Mouse (Mus musculus) splenic B cell, adult 2 months (primary cell): ENCODE data around the gene Igsf9.

ENCODE experiments used
- DNase-seq: peaks from one replicate; pipeline ENCODE4 v3.0.0-alpha.2; 2011; ENCODE audit warnings: low read depth, low spot score
- H3K27me3 ChIP-seq: 2 replicates; pipeline ENCODE4 v1.6.1; 2012; ENCODE audit warnings: mild to moderate bottlenecking, low read length, moderate library complexity, mixed read lengths; ENCODE audit not compliant: control insufficient read depth, poor library complexity, insufficient read depth, severe bottlenecking
- H3K36me3 ChIP-seq: 2 replicates; pipeline ENCODE4 v1.6.1; 2012; ENCODE audit warnings: mild to moderate bottlenecking, low read length, moderate library complexity, mixed read lengths; ENCODE audit not compliant: control insufficient read depth, poor library complexity, insufficient read depth, severe bottlenecking

The Igsf9 gene

DNA sequence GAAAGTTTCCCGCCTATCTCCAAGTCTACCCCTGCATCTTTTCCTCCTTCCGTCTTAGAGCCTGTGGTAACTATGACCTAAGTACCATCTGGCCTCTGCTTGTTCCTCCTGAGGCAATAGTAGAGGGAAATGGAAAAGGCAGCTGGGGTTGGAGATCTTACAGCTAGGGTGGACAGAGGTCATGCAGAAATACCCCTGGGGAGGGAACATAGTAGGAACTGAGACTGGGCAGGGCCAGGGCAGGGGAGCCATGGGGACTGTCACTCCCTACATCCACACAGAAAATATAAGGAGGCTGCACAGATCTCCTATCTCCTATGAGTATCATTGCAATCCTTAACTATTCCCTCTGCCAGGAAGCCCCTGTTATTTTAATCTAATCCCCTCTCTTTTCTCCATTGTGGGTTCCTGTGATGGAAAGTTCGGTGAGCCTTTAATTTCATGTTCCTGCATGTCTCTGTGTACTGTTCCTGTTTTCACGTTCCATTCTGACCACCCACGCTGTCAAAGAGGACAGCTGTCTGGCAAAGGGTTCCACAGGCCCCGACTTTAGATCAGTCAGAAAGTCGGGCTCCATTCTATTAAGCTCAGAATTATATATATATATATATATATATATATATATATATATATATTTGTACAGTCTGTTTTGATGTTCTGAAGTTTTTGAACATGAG, 25.4 kb upstream of the Igsf9 start:
- peak; percentile 24 for DNase-seq
- no peaks in the 10 kb centered on the region for H3K27me3 ChIP-seq
- H3K36me3 ChIP-seq = no peaks in the 10 kb centered on the region

DNA sequence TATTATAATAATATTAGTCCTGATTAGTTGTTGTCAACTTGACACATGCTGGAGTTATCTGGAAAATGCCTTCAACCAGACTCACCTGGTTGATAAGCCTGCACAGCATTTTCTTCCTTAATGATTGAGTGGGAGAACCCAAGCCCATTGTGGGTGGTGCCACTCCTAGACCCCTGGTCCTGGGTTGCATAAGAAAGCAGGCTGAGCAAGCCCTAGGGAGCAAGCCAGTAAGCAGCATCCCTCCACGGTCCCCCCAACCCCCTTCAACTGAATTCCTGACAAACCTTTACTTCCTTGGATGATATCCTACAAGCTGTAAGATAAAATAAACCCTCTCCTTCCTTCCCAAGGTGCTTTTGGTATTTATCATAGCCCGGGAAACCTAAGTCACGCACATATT, 24.4 kb upstream of the Igsf9 start:
- Histone ChIP-seq H3K36me3 (no peaks in the 10 kb centered on the region), H3K27me3 (no peaks in the 10 kb centered on the region)
- no peak for DNase-seq

DNA sequence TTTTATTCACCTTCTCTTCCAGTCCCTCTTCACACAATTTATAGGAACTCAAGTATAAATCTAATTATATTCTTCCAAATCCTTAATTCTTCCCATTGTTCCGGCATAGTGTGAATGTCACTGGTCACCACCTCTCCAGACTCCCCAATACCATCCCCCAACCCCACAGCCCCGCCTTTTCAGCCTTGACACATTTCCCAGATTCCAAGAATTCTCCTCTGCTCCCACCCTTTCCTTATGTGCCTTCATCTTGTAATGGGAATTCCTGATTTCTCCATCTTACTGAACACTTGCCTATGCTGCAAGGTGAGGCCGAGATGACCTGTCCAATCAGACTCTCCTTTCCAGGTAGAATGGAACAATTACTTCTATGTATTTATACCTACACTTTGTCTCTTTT, 23.5 kb upstream of the Igsf9 start:
- no peak for DNase-seq
- Histone ChIP-seq H3K27me3 (no peaks in the 10 kb centered on the region), H3K36me3 (no peaks in the 10 kb centered on the region)

DNA sequence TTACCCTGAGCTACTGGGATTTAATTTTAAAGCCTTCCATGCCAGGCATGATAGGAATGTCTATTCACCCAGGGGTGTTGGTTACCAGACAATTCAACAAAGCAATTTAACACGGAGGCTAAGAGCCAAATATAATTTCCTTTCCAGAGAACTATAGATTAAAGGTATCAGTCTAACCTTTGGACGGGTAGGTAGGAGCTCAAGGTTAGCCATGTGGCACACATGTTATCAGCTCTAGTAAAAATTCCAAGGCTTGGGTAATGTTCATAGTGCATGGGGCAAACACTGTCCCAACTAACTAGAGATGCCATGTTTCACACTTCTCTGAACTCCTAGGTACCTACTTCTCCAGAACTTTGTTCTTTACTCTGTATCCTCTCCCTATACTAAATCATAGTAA, 20.0 kb upstream of the Igsf9 start:
- H3K36me3 ChIP-seq = no peaks in the 10 kb centered on the region
- no peaks in the 10 kb centered on the region for H3K27me3 ChIP-seq
- DNase-seq = no peak

DNA sequence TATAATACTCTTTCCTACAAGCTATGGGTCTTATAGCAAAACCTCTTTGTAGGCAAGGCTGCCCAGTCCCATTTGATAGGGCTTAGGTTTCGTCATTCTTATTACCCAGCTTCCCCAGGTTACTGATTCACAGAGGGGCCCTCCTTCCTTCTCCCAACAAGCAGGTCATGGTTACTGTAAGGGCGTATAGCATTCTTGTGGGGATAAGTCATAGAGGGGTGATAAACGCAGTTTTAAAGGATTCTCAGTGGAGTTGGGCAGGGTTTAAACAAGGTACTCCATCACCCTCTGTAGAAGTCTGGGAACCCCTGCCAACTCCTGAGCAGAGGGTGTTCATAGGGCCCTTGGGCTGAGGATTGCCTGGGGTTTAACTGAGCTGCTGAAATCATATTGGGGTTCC, 19.1 kb upstream of the Igsf9 start:
- Histone ChIP-seq H3K27me3 (no peaks in the 10 kb centered on the region), H3K36me3 (no peaks in the 10 kb centered on the region)
- no peak for DNase-seq

DNA sequence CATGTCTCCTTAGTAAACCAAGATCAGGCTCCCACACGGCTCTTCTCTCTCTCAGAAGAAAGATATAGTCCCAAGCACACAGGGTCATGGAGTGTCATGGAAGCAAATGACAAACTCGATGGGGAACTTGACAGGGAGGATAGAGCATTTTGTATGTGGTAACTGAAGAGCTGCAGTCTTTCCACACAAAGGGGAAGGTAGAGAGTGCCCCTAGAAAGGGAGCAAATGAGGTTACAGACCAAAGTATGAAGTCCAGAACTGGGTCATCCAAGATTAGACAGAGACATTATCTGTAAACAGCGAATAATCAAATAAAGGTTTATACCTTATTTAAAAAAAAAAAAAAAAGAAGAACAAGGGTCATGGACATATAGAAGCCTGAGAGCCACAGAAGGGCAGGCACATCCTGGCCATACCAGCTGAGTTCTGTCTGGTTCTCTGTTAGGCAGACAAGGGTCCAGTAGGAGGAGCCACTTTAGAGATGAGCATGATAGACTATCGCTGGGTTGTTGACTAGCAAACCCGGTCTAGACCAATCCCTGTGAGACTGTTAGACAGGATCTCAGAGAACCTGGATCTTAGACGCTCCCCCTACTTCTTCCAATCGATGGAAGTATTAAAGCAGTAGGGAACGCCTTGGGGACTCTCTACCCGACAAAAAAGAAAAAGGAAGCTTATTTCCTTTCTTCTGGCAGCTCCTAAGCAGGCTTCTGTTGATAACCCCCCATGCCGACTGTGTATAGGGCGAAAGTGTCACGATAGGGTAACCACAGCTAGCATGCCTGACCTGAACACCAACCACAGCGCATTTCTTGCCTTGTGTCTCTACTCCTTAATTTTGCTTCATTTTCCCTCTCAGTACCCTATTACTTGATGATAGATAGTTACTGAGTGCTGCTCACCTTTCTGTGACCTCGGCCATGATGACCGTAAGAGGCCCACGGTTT, 17.9 kb upstream of the Igsf9 start:
- Histone ChIP-seq H3K27me3 (no peaks in the 10 kb centered on the region), H3K36me3 (no peaks in the 10 kb centered on the region)
- no peak for DNase-seq

DNA sequence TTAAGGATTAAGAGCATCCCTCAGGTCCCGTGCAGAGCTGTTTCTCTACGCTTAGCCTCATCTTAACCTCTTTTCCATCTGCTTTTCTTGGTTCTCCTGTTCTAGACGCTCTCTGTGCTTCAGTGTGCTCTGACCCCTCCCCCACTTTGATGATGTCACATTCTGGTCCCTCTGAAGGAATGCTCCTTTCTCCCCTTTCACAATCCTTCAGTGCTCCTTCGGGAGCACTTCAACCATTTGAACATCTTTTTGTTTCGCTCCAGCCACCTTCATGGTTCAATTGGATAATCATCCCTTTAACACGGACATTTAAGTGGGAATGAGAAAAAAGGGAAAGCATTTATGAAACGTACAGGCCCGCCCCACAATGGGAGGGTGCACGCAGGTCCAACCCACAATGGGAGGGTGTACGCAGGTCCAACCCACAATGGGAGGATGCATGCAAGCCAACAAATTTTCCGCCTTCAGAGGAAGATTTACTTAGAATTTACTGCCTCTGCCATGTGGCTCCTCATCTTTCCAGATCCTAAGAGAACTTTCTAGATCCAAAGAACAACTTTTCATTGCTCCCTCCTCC, 13.2 kb upstream of the Igsf9 start:
- no peaks in the 10 kb centered on the region for H3K36me3 ChIP-seq
- H3K27me3 ChIP-seq = no peaks in the 10 kb centered on the region
- no peak for DNase-seq

DNA sequence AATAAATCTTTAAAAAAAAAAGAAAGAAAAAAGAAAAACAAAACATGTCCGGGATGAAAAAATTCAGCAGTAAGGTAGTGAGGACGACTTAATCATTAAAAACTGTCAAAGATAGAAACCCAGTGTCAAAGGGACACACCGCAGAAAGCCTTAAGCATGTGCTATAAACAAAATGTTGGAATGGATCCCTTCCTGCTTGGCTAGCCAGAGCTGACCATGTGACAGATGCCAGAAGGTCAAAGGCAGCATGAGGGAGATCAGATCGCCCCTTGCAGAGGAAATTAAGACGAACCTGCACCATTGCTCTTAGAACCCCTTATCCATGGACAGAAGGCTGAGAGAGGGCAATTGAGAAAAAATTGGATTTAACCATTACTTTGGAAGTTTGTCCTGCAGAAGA, 12.2 kb upstream of the Igsf9 start:
- no peak for DNase-seq
- no peaks in the 10 kb centered on the region for H3K27me3 ChIP-seq
- no peaks in the 10 kb centered on the region for H3K36me3 ChIP-seq

DNA sequence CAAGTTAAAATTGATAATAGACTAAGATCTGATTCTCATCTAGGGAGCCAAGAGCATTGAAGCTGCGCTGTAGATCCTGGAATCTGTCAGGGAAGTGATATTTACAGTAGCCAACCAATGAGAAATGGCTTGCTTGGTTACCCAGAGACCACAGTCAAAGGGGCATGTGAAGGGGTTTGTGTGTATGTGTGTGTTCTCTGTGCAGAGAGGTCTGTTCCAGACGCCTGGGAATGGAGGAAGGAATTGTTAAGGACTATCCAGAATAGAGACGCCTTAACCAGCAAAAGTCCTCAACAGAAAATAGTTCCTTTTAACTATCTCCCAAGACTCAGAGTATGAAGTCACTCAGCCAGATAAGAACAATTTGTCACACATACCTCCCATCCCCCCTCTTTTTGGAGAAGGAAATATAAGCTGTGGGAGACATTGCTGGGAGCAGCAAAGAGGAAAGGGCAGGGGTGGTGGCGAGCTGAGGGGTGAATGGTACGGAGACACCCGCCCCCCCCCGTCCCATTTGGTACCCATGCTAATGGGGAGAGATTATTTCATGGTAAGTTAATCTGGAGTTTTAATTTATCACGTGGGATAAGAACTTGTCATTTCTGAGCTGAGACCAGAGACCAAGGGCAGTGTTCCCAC, 11.7 kb upstream of the Igsf9 start:
- H3K36me3 ChIP-seq = no peaks in the 10 kb centered on the region
- no peak for DNase-seq
- no peaks in the 10 kb centered on the region for H3K27me3 ChIP-seq

DNA sequence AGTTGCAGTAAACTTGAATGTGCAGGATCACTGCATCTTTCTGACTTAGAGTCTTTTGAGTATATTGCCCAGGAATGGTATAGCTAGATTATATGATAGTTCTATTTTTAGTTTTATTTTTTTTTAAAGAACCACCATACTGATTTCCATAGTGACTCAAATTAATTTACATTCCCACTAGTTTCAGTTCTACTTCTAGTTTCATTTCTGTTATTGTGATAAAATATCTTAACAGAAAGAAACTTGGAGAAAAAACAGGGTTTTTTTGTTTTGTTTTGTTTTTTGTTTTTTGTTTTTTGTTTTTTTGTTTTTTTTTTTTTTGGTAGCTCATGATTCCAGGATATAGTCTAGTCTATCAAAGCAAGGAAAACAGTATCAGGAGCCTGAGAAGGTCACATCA, 8.7 kb upstream of the Igsf9 start:
- Histone ChIP-seq H3K36me3 (no peaks in the 10 kb centered on the region), H3K27me3 (no peaks in the 10 kb centered on the region)
- peak; percentile 37 for DNase-seq

DNA sequence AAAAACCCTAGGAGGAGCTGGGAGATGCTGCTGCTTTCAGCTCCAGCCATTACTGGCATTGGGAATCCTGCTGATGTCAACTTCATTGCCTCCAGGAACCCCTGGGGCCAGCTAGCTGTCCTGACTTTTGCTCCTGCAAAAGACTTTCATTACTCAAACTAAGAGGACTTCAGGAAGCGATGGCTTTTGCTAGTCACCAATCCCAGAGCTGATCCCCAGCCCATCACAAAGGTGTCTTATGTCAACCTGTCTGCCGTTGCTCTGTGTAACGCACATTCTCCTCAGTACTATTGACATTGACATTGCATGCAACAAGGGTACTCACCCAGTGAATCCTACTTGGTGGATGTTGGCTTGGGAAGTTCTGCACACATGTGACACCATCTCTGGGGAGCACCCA, 7.4 kb upstream of the Igsf9 start:
- no peak for DNase-seq
- Histone ChIP-seq H3K36me3 (no peaks in the 10 kb centered on the region), H3K27me3 (no peaks in the 10 kb centered on the region)

DNA sequence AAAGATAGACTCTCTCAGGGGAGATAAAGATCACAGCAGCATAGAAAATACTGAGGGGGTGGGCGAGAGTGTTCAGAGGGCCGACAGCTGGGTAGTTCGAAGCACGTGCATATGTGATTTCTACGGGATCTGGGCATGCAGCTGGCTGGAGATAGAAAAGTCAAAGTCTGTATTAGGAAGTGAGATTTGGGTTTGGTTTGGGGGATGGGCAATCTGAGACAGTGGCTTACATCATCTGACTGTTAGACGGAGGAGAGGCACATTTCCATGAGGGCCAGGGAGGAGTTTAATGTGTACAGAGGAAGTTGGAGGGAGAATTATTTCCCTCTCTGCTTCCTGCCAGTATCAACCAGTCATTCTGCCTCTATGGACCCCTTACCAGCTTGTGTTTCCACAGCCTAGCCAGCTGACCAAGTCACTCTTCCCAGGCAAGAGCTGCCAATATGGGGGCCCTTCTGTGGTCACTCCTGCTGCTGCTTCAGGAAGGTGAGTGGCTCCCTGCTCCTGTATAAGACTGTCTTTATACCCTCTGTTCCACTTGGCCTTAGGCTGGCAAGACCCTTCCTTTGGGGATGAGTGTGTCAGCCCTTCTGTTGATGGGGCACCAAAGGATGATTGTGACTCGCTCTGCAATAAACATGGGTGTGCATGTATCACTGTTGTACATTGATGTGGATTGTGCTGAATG, 6.4 kb upstream of the Igsf9 start, which contains the start of gene Slamf9:
Gene Slamf9, plus strand, starts transcription at position 305 of the 688 bp plus-strand sequence.
- Histone ChIP-seq H3K36me3 (no peaks in the 10 kb centered on the region), H3K27me3 (no peaks in the 10 kb centered on the region)
- peak; percentile 81 for DNase-seq

DNA sequence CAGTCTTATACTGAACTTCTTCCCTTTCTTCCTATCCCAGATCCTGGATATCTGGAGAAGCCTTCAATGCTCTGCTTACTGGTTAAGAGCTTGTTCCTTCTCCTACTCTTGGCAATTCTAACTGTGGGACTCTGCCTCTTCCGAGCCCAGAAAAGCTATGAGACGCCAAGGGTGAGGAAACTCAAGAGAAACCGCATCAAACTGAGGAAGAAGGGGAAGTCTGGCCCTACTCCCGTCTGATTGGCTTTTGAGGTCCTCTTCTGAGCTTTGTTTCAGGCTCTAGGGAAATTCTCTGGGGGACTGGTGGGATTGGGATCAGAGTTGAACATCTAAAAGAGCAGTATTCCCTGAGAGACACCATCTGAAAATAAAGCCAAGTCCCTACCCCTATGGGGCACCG, 3.6 kb upstream of the Igsf9 start:
- DNase-seq = no peak
- H3K36me3 ChIP-seq = no peaks in the 10 kb centered on the region
- no peaks in the 10 kb centered on the region for H3K27me3 ChIP-seq

DNA sequence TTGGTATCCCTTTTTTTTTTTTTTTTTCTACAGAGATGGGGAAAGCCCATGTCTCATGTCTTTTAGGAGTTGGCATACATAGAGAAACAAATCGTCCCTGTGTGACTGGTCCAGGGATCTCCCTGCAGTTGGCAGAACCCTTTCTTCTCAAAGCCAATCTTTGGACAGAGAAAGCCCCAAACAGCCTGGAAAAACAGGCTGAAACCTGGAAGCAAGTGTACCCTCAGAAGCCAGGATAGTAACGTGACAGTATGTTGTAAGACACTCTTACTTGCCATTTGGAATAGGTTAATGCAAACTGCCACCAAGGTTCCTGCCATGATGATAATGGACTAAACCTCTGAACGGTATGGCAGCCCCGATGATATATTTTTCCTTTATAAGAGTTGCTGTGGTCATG, 1.2 kb upstream of the Igsf9 start:
- Histone ChIP-seq H3K27me3 (no peaks in the 10 kb centered on the region), H3K36me3 (no peaks in the 10 kb centered on the region)
- DNase-seq = no peak
